Mouse (Mus musculus) forebrain, embryonic 14.5 days (tissue): ENCODE measurements around the gene Cilp2. TPM values are rescaled to one million over a fixed set of nuclear protein-coding genes. Genes with fewer than 3 reads are reported as not detected.

ENCODE experiments used
- ATAC-seq: fragments of 200-750 bp; cut with Nextera tagmentation; 2 replicates; pipeline ENCODE4 v1.8.0; 2017; ENCODE audit warnings: mild to moderate bottlenecking, moderate library complexity
- DNase-seq: peaks from one replicate; pipeline ENCODE4 v3.0.0-alpha.2; 2015; ENCODE audit warnings: low spot score
- H3K27ac ChIP-seq: fragments of 300-500 bp; sonication (generic); 2 replicates; pipeline ENCODE4 v1.5.1; 2014; ENCODE audit warnings: low read depth, mild to moderate bottlenecking, control low read depth, low read length, moderate library complexity
- H3K27me3 ChIP-seq: fragments of 300-500 bp; sonication (generic); replicated peaks from 2 replicates; pipeline ENCODE4 v1.6.1; 2014; ENCODE audit warnings: low read length, control low read depth, mixed read lengths; ENCODE audit not compliant: control insufficient read depth, insufficient read depth
- H3K36me3 ChIP-seq: fragments of 300-500 bp; sonication (generic); 2 replicates; pipeline ENCODE4 v1.6.1; 2014; ENCODE audit warnings: low read length, control low read depth; ENCODE audit not compliant: control insufficient read depth, insufficient read depth
- H3K4me1 ChIP-seq: fragments of 300-500 bp; sonication (generic); 2 replicates; pipeline ENCODE4 v1.6.1; 2014; ENCODE audit warnings: antibody characterized with exemption, low read length, control low read depth; ENCODE audit not compliant: control insufficient read depth, insufficient read depth
- H3K4me2 ChIP-seq: fragments of 300-500 bp; sonication (generic); 2 replicates; pipeline ENCODE4 v1.6.1; 2014; ENCODE audit warnings: mild to moderate bottlenecking, control low read depth, low read length
- H3K4me3 ChIP-seq: fragments of 300-500 bp; sonication (generic); 2 replicates; pipeline ENCODE4 v1.5.1; 2014; ENCODE audit warnings: low read depth, low read length, control low read depth
- H3K9ac ChIP-seq: fragments of 300-500 bp; sonication (generic); 2 replicates; pipeline ENCODE4 v1.6.1; 2014; ENCODE audit warnings: mild to moderate bottlenecking, low read length, control low read depth, moderate library complexity
- H3K9me3 ChIP-seq: fragments of 300-500 bp; sonication (generic); replicated peaks from 2 replicates; pipeline ENCODE4 v1.6.1; 2016; ENCODE audit warnings: low read length, control low read depth, mixed read lengths; ENCODE audit not compliant: control insufficient read depth
- WGBS: fragments of 180-500 bp; shearing (Covaris S2); extraction: QIAGEN DNeasy Blood & Tissue Kit; methylation state at CpG from one replicate; pipeline ENCODE4 v1.1.7; 2014; 5-methylcytosine and 5-hydroxymethylcytosine counted together
- polyA plus RNA-seq: library from polyadenylated mRNA; unstranded; fragments of >200 nt; fragmentation: Nextera tagmentation; extraction: Ambion mirVana; gene quantifications from 2 replicates; pipeline ENCODE4 v1.2.1, GENCODE M21; 2014

Cilp2 gene
- polyA plus RNA-seq, 1 experiment from 2014 or later, result 2.0 TPM

- H3K27me3 ChIP-seq, result peaks cover 71% of the 10 kb centered on the region
- H3K4me3 ChIP-seq, result peak overlapping the region; percentile 37
- no peak overlapping the region for H3K27ac ChIP-seq
- ATAC-seq (peak; percentile 22), DNase-seq (no peak)
- 0 out of 2 replicates have a peak, but pooled peaks cover 2% of the 10 kb centered on the region for H3K9me3 ChIP-seq
- 21% methylated on average over 74 of the region's 79 CpGs for WGBS
- no peaks in the 10 kb centered on the region for H3K4me1 ChIP-seq
- peak overlapping the region; percentile 48 for H3K9ac ChIP-seq
- H3K4me2 ChIP-seq, result peak overlapping the region; percentile 52
- H3K36me3 ChIP-seq, result no peaks in the 10 kb centered on the region
These were observed 6.1 kb downstream of the Cilp2 start for GRCm38 (mm10) chr8:69881261-69881865.

- 13% methylated on average over 37 of the region's 37 CpGs for WGBS
- Histone ChIP-seq H3K4me1 (no peaks in the 10 kb centered on the region), H3K4me2 (peak overlapping the region; percentile 52), H3K4me3 (peak overlapping the region; percentile 37), H3K9ac (no peak overlapping the region), H3K27me3 (peaks cover 66% of the 10 kb centered on the region), H3K27ac (no peak overlapping the region), H3K36me3 (no peaks in the 10 kb centered on the region), H3K9me3 (0 out of 2 replicates have a peak, but pooled peaks cover 2% of the 10 kb centered on the region)
- ATAC-seq (no peak), DNase-seq (no peak)
These were observed 6.6 kb downstream of the Cilp2 start for GRCm38 (mm10) chr8:69880841-69881240.

- WGBS, result 62% methylated on average over 8 of the region's 8 CpGs
- no peak overlapping the region for H3K4me3 ChIP-seq
- no peak for ATAC-seq
- 0 out of 2 replicates have a peak, but pooled peaks cover 2% of the 10 kb centered on the region for H3K9me3 ChIP-seq
- peaks cover 54% of the 10 kb centered on the region for H3K27me3 ChIP-seq
- H3K27ac ChIP-seq, result no peak overlapping the region
- no peaks in the 10 kb centered on the region for H3K36me3 ChIP-seq
- no peak overlapping the region for H3K9ac ChIP-seq
- no peaks in the 10 kb centered on the region for H3K4me1 ChIP-seq
- no peak for DNase-seq
- no peak overlapping the region for H3K4me2 ChIP-seq
These were observed 7.8 kb downstream of the Cilp2 start for GRCm38 (mm10) chr8:69879678-69880077.

GRCm38 (mm10) chr8:69877992-69878391, 9.5 kb downstream of the Cilp2 start:
- DNase-seq, result no peak
- H3K27ac ChIP-seq, result no peak overlapping the region
- H3K36me3 ChIP-seq, result peaks cover 5% of the 10 kb centered on the region; the same call in 1 of the 2 replicates
- no peak overlapping the region for H3K4me3 ChIP-seq
- no peak for ATAC-seq
- 0 out of 2 replicates have a peak, but pooled peaks cover 2% of the 10 kb centered on the region for H3K9me3 ChIP-seq
- 60% methylated on average over 3 of the region's 3 CpGs for WGBS
- H3K4me1 ChIP-seq, result no peaks in the 10 kb centered on the region
- H3K9ac ChIP-seq, result no peak overlapping the region
- no peak overlapping the region for H3K4me2 ChIP-seq
- H3K27me3 ChIP-seq, result peaks cover 38% of the 10 kb centered on the region

GRCm38 (mm10) chr8:69877396-69877795, 10.1 kb downstream of the Cilp2 start:
- 86% methylated on average over 4 of the region's 4 CpGs for WGBS
- Histone ChIP-seq H3K27ac (no peak overlapping the region), H3K4me2 (no peak overlapping the region), H3K4me3 (no peak overlapping the region), H3K9me3 (0 out of 2 replicates have a peak, but pooled peaks cover 2% of the 10 kb centered on the region), H3K9ac (no peak overlapping the region), H3K27me3 (peaks cover 32% of the 10 kb centered on the region), H3K36me3 (peaks cover 9% of the 10 kb centered on the region; the same call in 1 of the 2 replicates), H3K4me1 (no peaks in the 10 kb centered on the region)
- no peak for DNase-seq
- no peak for ATAC-seq

- no peak overlapping the region for H3K27ac ChIP-seq
- H3K36me3 ChIP-seq, result peaks cover 12% of the 10 kb centered on the region; the same call in 1 of the 2 replicates
- H3K9me3 ChIP-seq, result 0 out of 2 replicates have a peak, but pooled peaks cover 2% of the 10 kb centered on the region
- no peak overlapping the region for H3K9ac ChIP-seq
- 83% methylated on average over 10 of the region's 10 CpGs for WGBS
- DNase-seq (no peak), ATAC-seq (no peak)
- no peak overlapping the region for H3K4me2 ChIP-seq
- peaks cover 27% of the 10 kb centered on the region for H3K27me3 ChIP-seq
- H3K4me1 ChIP-seq, result no peaks in the 10 kb centered on the region
- H3K4me3 ChIP-seq, result no peak overlapping the region
These were observed 10.5 kb downstream of the Cilp2 start for GRCm38 (mm10) chr8:69876967-69877366.

GRCm38 (mm10) chr8:69876097-69876496, 11.4 kb downstream of the Cilp2 start:
- ATAC-seq (no peak), DNase-seq (no peak)
- H3K4me1 ChIP-seq, result no peaks in the 10 kb centered on the region
- H3K27ac ChIP-seq, result no peak overlapping the region
- no peak overlapping the region for H3K4me2 ChIP-seq
- H3K9ac ChIP-seq, result no peak overlapping the region
- H3K4me3 ChIP-seq, result no peak overlapping the region
- H3K27me3 ChIP-seq, result peaks cover 19% of the 10 kb centered on the region
- 50% methylated on average over 10 of the region's 10 CpGs for WGBS
- H3K36me3 ChIP-seq, result peaks cover 12% of the 10 kb centered on the region; the same call in 1 of the 2 replicates
- H3K9me3 ChIP-seq, result no peaks in the 10 kb centered on the region

GRCm38 (mm10) chr8:69874654-69875053, 12.8 kb downstream of the Cilp2 start:
- Histone ChIP-seq H3K27ac (no peak overlapping the region), H3K36me3 (peaks cover 20% of the 10 kb centered on the region; the same call in 1 of the 2 replicates), H3K9me3 (no peaks in the 10 kb centered on the region), H3K4me3 (no peak overlapping the region), H3K4me2 (no peak overlapping the region), H3K27me3 (peaks cover 4% of the 10 kb centered on the region), H3K9ac (no peak overlapping the region), H3K4me1 (no peaks in the 10 kb centered on the region)
- ATAC-seq (no peak), DNase-seq (no peak)
- WGBS, result 85% methylated on average over 13 of the region's 13 CpGs

- Histone ChIP-seq H3K36me3 (peaks cover 20% of the 10 kb centered on the region; the same call in 1 of the 2 replicates), H3K4me2 (no peak overlapping the region), H3K27me3 (no peaks in the 10 kb centered on the region), H3K4me3 (no peak overlapping the region), H3K27ac (no peak overlapping the region), H3K4me1 (no peaks in the 10 kb centered on the region), H3K9ac (no peak overlapping the region), H3K9me3 (no peaks in the 10 kb centered on the region)
- ATAC-seq, result 0 out of 2 replicates have a peak, but pooled peaks have one; percentile 5
- peak; percentile 74 for DNase-seq
- WGBS, result 12% methylated on average over 9 of the region's 9 CpGs
These were observed 13.3 kb downstream of the Cilp2 start for GRCm38 (mm10) chr8:69874155-69874554.
